Mouse (Mus musculus): ENCODE measurements around the gene Ubac2.
"Not testable (repeated sequence)": the region's sequence is repeated elsewhere in the genome, so short reads cannot be mapped to it uniquely, and the experiment has no call there.

Gene Ubac2

GRCm38 (mm10) chr14:122042142-122042694 is 163.8 kb downstream of the Ubac2 start:
- DNase-seq (ENCODE audit: low spot score in 2 of 2): no peak

- no peak for DNase-seq (ENCODE audit: low spot score in 2 of 2)
Measured at GRCm38 (mm10) chr14:122047784-122048183, 169.4 kb downstream of the Ubac2 start.

DNA sequence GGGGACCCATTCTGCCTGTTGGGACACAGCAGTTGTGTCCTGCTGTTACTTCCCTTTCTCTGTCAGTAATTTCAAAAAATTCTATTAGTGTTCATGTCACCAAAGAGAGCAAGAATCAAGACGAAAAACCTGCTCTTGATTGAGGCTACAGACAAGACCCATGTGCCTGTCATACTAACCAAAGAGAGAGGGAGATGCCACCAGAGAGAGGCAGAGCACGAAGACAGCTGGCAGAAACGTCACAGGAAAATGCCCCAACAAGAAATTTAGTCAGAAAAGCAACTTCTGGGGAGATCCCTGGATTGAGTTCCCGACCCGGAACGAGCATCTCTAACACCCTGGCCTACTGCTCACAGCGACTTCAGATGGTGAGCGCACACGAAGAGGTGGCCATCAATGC is 170.4 kb downstream of the Ubac2 start:
- DNase-seq (ENCODE audit: low spot score in 2 of 2): no peak

DNA sequence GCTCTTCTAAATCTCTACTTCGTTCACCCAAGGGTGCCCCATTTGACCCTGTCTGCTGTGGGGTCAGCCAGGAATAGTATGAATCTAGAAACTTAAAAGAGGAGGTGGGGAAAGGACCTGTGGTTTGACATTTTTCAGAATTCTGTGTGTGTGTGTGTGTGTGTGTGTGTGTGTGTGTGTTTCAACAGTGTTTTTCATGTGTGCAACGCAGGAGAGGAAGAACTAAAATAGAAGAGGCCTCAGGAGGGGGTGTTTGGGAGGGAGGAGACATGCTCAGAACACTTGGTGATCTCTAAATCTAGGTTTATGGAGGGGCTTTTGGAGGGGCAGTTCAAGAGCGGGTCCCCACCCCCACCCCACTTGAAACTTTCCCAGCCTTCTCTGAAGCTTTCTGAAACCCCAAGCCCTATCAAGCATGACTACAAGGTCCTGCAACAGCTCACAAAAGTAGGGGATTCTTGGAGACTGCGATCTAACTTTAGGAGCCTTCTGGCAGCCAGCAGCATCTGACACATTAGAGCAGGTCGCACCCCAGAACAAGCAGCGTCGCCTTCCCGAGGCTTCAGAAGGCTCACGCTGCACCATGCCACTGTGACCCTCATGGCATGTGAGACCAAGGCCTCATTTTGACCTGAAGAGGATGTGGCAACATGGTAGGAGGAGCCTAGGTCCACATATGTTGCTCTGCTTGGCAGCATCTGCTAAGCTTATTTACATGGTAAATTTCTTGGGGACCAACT is 174.6 kb downstream of the Ubac2 start:
- no peak for DNase-seq (ENCODE audit: low spot score in 2 of 2)

DNA sequence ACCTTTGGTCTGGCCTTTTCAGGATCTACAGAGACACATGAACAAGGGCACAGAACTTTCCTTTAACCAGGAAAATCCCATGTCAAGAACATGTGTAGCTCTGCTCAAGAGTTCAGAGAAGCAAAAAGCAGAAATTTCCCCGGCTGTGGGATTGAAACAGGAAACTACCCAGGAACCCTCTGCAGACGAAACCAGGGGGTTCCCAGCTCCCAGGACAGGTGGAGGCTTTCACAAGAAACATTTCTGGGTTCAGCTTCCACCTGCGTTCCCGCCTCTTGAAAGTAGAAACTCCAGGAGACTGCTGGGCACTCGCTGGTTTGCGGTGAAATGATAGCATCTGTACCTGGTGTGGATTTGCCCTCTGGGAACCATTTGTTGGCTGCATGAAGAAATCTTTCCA is 178.5 kb downstream of the Ubac2 start:
- DNase-seq (ENCODE audit: low spot score in 2 of 2): no peak

- no peak for DNase-seq (ENCODE audit: low spot score in 2 of 2)
Measured at GRCm38 (mm10) chr14:122057941-122058346, 179.5 kb downstream of the Ubac2 start.

- DNase-seq (ENCODE audit: low spot score in 2 of 2): peak; percentile 54 to 71
Measured at GRCm38 (mm10) chr14:122060642-122061041, 182.2 kb downstream of the Ubac2 start.

DNA sequence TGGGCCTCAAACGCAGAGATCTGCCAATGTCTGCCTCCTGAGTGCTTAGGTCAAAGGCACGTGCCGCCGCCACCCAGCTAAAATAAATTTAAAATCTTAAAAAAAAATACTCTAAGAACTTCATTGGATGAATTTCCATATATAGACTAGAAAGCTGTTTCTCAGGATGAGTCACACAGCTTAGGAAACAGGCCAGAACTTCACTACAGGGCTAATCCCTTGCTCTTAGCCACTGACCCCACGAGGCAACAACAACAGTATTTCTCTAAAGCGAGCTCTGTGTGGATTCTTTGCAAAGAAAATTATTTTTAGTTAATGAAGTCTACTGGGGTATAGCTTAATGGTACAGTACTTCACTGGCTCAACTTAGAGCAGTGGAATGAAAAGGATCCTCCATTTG is 183.0 kb downstream of the Ubac2 start:
- no peak for DNase-seq (ENCODE audit: low spot score in 2 of 2)

DNA sequence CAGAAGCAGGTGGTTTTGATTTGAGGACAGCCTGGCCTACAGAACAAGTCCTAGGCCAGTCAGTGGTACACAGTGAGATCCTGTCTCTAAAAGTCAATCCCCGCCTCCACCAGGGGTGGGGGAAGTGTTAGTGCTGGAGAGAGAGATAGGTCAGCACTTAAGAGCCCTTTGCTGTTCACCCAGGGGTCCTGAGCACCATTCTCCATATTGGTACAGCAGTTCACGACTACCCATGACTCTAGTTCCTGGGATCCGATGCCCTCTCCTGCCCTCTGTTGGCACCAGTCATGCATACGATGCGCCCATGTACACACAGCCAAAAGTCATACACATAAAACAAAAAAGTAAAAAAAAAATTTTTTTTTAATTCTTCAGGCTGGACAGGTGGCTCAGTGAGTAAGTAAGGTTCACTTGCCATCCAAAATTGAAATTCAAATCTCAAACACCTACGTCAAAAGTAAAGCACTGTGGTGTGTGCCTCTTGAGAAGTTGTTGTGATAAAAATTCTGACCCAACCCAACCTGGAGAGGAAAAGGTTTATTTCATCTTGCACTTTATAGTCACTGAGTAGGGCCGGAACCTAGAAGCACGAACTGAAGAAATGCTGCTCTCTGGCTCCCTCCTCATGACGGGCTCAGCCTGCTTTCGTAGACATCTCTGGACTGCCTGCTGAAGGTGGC is 184.1 kb downstream of the Ubac2 start:
- DNase-seq (ENCODE audit: low spot score in 2 of 2): no peak

- DNase-seq (ENCODE audit: low spot score in 2 of 2): no peak
Measured at GRCm38 (mm10) chr14:122063599-122063998, 185.2 kb downstream of the Ubac2 start.

DNA sequence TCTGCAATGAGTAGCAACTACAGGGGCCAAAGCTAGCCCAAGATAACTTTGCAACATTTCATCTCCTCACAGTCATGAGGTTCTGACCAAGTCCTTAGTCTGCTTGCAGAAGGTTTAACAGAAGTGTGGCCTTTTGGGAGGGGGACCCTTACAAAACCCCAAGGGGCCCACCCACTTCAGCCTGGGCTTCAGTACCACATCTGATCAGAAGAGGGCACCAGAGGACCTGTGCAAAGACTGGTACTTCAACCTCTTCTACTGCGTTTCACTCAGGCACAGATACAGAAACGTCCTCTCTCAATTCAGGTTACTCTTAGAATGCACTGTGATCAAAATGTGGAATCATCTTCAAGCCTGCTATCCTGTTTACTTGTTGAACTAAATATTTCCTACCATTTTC is 186.1 kb downstream of the Ubac2 start:
- peak; percentile 49 to 73 for DNase-seq (ENCODE audit: low spot score in 2 of 2)

DNA sequence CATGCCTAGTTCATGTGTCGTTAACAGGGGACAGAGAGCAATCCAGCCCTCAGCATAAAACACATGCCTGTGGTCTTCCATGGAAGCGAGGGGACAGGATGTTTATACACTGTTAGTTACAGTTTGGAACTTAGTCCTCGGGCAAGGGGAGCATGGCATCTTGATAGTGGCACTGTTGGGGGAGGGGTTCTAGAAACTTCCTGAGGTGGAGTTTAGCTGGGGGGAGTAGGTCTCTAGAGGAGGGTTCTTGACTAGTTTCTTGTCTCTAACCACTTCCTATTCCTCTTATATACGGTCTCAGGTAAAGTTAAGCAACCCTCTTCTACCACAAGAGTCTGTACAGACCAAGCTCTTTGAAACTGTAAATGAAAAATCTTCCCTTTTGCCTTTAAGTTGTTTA is 187.8 kb downstream of the Ubac2 start:
- DNase-seq (ENCODE audit: low spot score in 2 of 2): no peak

DNA sequence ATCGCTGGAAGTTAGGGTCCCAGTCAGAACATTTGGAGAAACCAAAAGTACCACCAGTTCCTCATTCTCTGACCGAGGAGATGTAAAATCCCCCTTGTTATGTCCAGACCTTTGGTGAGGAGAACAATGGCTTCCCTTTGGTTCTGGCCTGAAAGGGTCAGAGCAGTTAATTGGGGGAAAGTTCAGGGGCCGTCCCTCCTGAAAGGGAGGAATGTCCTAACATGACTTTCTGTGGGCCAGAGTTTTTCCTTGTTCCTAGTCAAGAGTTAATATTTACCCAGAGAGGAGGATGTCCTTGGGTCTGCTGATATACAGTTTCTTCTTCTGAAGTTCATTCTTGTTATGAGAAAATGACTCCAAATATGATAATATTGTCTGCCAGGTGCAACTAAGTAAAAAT is 189.6 kb downstream of the Ubac2 start:
- not testable (repeated sequence) for DNase-seq (ENCODE audit: low spot score in 2 of 2)

- DNase-seq (ENCODE audit: low spot score in 2 of 2): no peak
Measured at GRCm38 (mm10) chr14:122068801-122069695, 190.6 kb downstream of the Ubac2 start.

DNA sequence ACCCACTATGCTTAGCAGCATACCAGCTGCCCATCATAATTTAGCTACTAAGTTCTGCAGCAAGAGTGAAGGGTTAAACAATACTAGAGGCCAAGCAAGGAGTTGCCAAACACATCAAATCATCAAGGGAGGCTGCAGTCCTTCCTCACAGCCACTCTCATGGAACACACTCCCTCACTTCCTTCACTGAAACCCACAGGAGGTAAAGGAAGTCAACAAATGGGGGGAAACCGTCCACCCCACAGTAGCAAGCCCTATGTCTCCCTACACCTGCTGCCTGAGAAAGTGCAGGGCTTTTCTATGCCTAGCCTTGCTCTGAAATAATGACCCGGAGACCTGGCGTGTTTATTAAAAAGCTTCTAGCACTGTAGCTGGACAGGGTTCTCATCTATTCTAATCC is 191.5 kb downstream of the Ubac2 start:
- DNase-seq (ENCODE audit: low spot score in 2 of 2): no peak

Data from cerebellum, postnatal 4 days (tissue).